Mouse (Mus musculus): ENCODE results near the gene Cd274. TPM values are rescaled to one million over a fixed set of nuclear protein-coding genes. Genes with fewer than 3 reads are reported as not detected.

Gene Cd274
- total and polyA plus RNA-seq, 3 experiments: 6.7 to 15.9 (median 7.4) TPM

DNA sequence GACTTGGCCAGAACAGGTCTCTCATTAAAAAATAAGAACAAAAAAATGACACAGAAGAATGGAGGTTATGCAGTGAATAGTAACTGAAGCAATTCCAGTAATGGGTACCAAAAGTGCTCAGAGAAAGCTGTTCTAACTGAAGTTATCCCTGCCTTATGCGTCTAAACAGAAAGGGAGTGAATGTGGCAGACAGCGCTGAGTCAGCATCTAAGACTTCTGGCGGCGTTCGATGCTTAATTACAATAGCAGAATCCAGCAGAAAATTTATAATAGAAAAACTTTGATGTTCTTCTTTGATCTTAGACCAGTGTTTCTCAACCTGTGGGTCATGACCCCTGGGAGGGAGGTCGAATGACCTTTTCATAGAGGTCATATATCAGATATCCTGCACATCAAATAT is 21.6 kb upstream of the Cd274 start:
- Histone ChIP-seq H3K27ac (ENCODE audit: insufficient read depth, low read depth) (no peak overlapping the region), H3K36me3 (replicated peaks in 1 of 2; ENCODE audit: control insufficient read depth in 1 of 2, insufficient read depth in 1 of 2, low read length in 1 of 2) (peaks cover 5 to 9% of the 10 kb centered on the region in 2 experiments), H3K79me2 (replicated peaks; ENCODE audit: control insufficient read depth, extremely low read depth, insufficient read depth, poor library complexity, severe bottlenecking) (no peaks in the 10 kb centered on the region), H3K9ac (ENCODE audit: insufficient read depth, low read depth) (no peak overlapping the region), H3K4me2 (ENCODE audit: insufficient read depth, low read depth, poor library complexity, severe bottlenecking) (no peak overlapping the region), H3K4me3 (replicated peaks in 1 of 3; ENCODE audit: low read depth in 2 of 3, low read length in 2 of 3, poor library complexity in 1 of 3) (no peak overlapping the region), H3K27me3 (replicated peaks) (no peaks in the 10 kb centered on the region), H3K4me1 (ENCODE audit: control insufficient read depth in 1 of 2, insufficient read depth in 2 of 2) (peaks cover 3 to 12% of the 10 kb centered on the region in 2 experiments), H3K9me3 (replicated peaks; ENCODE audit: low read length) (no peaks in the 10 kb centered on the region)
- in situ Hi-C loops (cut with MboI; ENCODE audit: low pct_ligation_motif_present, low pct_unique_long_range_greater_than_20kb, low sequenced_read_pairs): no loop called here
- dilution Hi-C loops (cut with MboI; ENCODE audit: extremely low pct_ligation_motif_present, extremely low pct_unique_long_range_greater_than_20kb, low sequenced_read_pairs): no loop called here
- no peak for DNase-seq (ENCODE audit: extremely low read depth)
- no peak for TF ChIP-seq MAZ (IDR thresholded peaks at IDR 0.05; ENCODE audit: low read depth, low read length)
- peak; percentile 75 for TF ChIP-seq MAFK (IDR thresholded peaks at IDR 0.05; ENCODE audit: insufficient replicate concordance, low read length)

DNA sequence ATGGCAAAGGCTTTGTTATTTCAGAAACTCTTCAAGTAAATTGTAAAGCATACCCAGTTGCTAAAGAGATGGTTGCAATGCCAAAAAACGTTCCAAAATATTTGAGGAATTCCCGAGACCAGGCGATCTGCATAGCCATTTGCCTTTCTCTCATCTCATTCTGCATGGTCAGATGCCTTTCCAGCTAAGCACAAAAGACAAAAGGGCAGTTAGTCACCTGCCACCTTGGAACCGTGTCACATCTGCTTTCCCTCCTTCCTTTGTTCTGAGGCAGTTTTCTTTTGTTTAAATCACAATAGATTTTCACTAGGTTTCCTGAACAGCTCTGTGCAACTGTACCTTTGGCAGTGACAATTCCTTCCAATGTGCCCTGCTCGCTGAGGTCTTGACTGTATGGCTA is 16.3 kb upstream of the Cd274 start:
- dilution Hi-C loops (cut with MboI; ENCODE audit: extremely low pct_ligation_motif_present, extremely low pct_unique_long_range_greater_than_20kb, low sequenced_read_pairs) (no loop called here), in situ Hi-C loops (cut with MboI; ENCODE audit: low pct_ligation_motif_present, low pct_unique_long_range_greater_than_20kb, low sequenced_read_pairs) (loop anchor here (10.0 to 25.0 kb wide), 4 partner anchors 206 to 564 kb away; partner anchors contain the start of genes 9930021J03Rik and Ranbp6)
- H3K36me3 ChIP-seq (replicated peaks in 1 of 2; ENCODE audit: control insufficient read depth in 1 of 2, insufficient read depth in 1 of 2, low read length in 1 of 2): peaks cover 5 to 20% of the 10 kb centered on the region in 2 experiments
- no peak overlapping the region for H3K27ac ChIP-seq (ENCODE audit: insufficient read depth, low read depth)
- TF ChIP-seq KAT2A (IDR thresholded peaks at IDR 0.05; ENCODE audit: insufficient replicate concordance, low read length): no peak
- TF ChIP-seq ZNF384 (IDR thresholded peaks at IDR 0.05; ENCODE audit: low read depth, low read length): no peak
- no peak for TF ChIP-seq MYC (IDR thresholded peaks at IDR 0.05; ENCODE audit: low read depth, low read length)
- no peak for TF ChIP-seq MAX (IDR thresholded peaks at IDR 0.05; ENCODE audit: low read length)
- no peak overlapping the region for H3K4me2 ChIP-seq (ENCODE audit: insufficient read depth, low read depth, poor library complexity, severe bottlenecking)
- no peak overlapping the region for H3K4me3 ChIP-seq (replicated peaks in 1 of 3; ENCODE audit: low read depth in 2 of 3, low read length in 2 of 3, poor library complexity in 1 of 3)
- no peak overlapping the region for H3K9ac ChIP-seq (ENCODE audit: insufficient read depth, low read depth)
- no peak for DNase-seq (ENCODE audit: extremely low read depth)
- H3K4me1 ChIP-seq (ENCODE audit: control insufficient read depth in 1 of 2, insufficient read depth in 2 of 2): peaks cover 0 to 3% of the 10 kb centered on the region in 2 experiments; a peak in 1 of 4 replicates
- H3K27me3 ChIP-seq (replicated peaks): no peaks in the 10 kb centered on the region
- no peaks in the 10 kb centered on the region for H3K79me2 ChIP-seq (replicated peaks; ENCODE audit: control insufficient read depth, extremely low read depth, insufficient read depth, poor library complexity, severe bottlenecking)
- no peaks in the 10 kb centered on the region for H3K9me3 ChIP-seq (replicated peaks; ENCODE audit: low read length)

DNA sequence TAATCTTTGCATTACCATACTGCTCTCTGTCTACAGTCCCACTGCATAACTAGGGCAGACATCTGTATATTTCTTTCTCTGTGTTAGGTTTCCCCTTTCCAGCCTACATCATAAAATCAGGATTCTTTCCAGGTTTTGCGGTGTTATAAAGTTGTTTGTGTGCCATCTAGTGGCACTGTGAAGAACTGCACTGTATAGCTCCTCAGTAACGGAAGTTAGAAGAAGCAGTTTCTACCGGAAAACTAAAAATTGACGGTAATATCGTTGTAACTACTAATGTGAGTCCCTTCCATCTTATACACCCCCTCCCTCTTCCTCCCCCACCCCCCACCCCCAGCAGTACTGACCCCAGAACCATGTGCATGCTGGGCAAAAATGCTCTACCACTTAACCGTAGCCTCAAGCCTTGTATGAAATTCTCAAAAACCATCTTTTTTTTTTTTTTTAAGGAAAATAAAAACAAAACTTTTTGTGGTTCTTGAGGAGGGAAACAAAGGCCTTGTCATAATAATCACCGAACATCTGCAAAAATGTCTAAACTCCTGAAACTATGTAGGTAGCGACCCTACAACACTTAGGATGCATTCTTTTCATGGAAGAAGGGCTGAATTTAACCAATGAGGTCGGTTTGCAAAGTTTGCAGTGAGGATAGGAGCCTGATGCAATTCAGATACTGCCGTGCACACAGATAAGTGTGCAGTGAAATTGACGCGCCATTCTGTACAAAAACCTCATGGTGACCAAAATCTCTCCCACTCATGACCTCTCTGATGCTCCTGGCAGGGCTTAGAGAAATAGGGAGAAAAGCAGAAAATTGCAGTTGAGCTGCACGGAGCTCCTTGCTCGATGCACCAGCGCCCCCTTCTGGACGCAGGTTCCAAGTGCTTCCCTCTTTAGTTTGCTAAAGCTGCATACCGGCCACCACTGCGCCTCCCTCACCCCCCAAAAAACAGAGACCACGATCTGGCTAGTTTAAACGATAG is 12.1 kb upstream of the Cd274 start:
- peak overlapping the region; percentile 54; the same call in 1 of the 2 replicates for H3K9ac ChIP-seq (ENCODE audit: insufficient read depth, low read depth)
- TF ChIP-seq MAX (IDR thresholded peaks at IDR 0.05; ENCODE audit: low read length) (no peak), CTCF (conservative IDR thresholded peaks at IDR 0.05 in 1 of 2, IDR thresholded peaks at IDR 0.05 in 1 of 2; ENCODE audit: low read depth in 2 of 2, low read length in 2 of 2) (peak; percentile 87 to 95), ELF1 (IDR thresholded peaks at IDR 0.05; ENCODE audit: low read depth, low read length) (peak; percentile 57), ZMIZ1 (IDR thresholded peaks at IDR 0.05; ENCODE audit: low read depth, low read length) (no peak), EP300 (IDR thresholded peaks at IDR 0.05; ENCODE audit: low read length) (no peak), JUN (IDR thresholded peaks at IDR 0.05; ENCODE audit: insufficient read depth, low read depth, low read length) (no peak), RCOR1 (conservative IDR thresholded peaks at IDR 0.05; ENCODE audit: low read depth, low read length) (no peak), ZKSCAN1 (IDR thresholded peaks at IDR 0.05; ENCODE audit: borderline replicate concordance, low read depth, low read length) (no peak), NELFE (IDR thresholded peaks at IDR 0.05; ENCODE audit: low read depth, low read length) (no peak; the same call in 1 of the 2 replicates), ZC3H11A (IDR thresholded peaks at IDR 0.05; ENCODE audit: low read depth, low read length) (peak; percentile 66; the same call in 1 of the 2 replicates), JUND (conservative IDR thresholded peaks at IDR 0.05; ENCODE audit: low read depth, low read length) (no peak; the same call in 1 of the 2 replicates), POLR2AphosphoS2 (IDR thresholded peaks at IDR 0.05; ENCODE audit: low read depth, low read length) (no peak), TBP (conservative IDR thresholded peaks at IDR 0.05; ENCODE audit: low read depth, low read length) (0 out of 2 replicates have a peak, but pooled peaks have one; percentile 37), ZNF384 (IDR thresholded peaks at IDR 0.05; ENCODE audit: low read depth, low read length) (peak; percentile 4; the same call in 1 of the 2 replicates), IRF4 (IDR thresholded peaks at IDR 0.05; ENCODE audit: low read depth, low read length) (peak; percentile 56; the same call in 1 of the 2 replicates), E2F4 (IDR thresholded peaks at IDR 0.05; ENCODE audit: insufficient replicate concordance, low read depth, low read length) (no peak), SMC3 (IDR thresholded peaks at IDR 0.05; ENCODE audit: low read depth, low read length) (peak; percentile 92), SIN3A (IDR thresholded peaks at IDR 0.05; ENCODE audit: low read length) (no peak; the same call in 1 of the 2 replicates)

More for the DNA sequence above, 12.1 kb upstream of the Cd274 start:
- Histone ChIP-seq H3K4me1 (ENCODE audit: control insufficient read depth in 1 of 2, insufficient read depth in 2 of 2) (peaks cover 0 to 3% of the 10 kb centered on the region in 2 experiments; a peak in 1 of 4 replicates), H3K27ac (ENCODE audit: insufficient read depth, low read depth) (no peak overlapping the region), H3K4me2 (ENCODE audit: insufficient read depth, low read depth, poor library complexity, severe bottlenecking) (peak overlapping the region; percentile 90), H3K79me2 (replicated peaks; ENCODE audit: control insufficient read depth, extremely low read depth, insufficient read depth, poor library complexity, severe bottlenecking) (no peaks in the 10 kb centered on the region), H3K9me3 (replicated peaks; ENCODE audit: low read length) (no peaks in the 10 kb centered on the region), H3K27me3 (replicated peaks) (no peaks in the 10 kb centered on the region), H3K36me3 (replicated peaks in 1 of 2; ENCODE audit: control insufficient read depth in 1 of 2, insufficient read depth in 1 of 2, low read length in 1 of 2) (peaks cover 11 to 42% of the 10 kb centered on the region in 2 experiments), H3K4me3 (replicated peaks in 1 of 3; ENCODE audit: low read depth in 2 of 3, low read length in 2 of 3, poor library complexity in 1 of 3) (peak overlapping the region; percentile 36 to 49 (median 45))
- DNase-seq (ENCODE audit: extremely low read depth): peak; percentile 86
- in situ Hi-C loops (cut with MboI; ENCODE audit: low pct_ligation_motif_present, low pct_unique_long_range_greater_than_20kb, low sequenced_read_pairs): loop anchor here (5.0 to 25.0 kb wide), 5 partner anchors 210 to 568 kb away; partner anchors contain the start of genes 9930021J03Rik and Ranbp6
- dilution Hi-C loops (cut with MboI; ENCODE audit: extremely low pct_ligation_motif_present, extremely low pct_unique_long_range_greater_than_20kb, low sequenced_read_pairs): no loop called here
